Mouse (Mus musculus) small intestine, adult 2 months (tissue): ENCODE data around the gene Armc3.

Experiments used
- CTCF ChIP-seq: fragments of 200-500 bp; IDR thresholded peaks from 2 replicates; pipeline ENCODE4 v1.5.1; 2012; ENCODE audit warnings: low read depth, mild to moderate bottlenecking, control low read depth, inconsistent platforms, low read length, moderate library complexity, mixed read lengths; ENCODE audit not compliant: insufficient replicate concordance, insufficient read length; ENCODE audit errors: extremely low read depth
- POLR2A ChIP-seq: fragments of 200-500 bp; IDR thresholded peaks from 2 replicates; pipeline ENCODE4 v1.6.1; 2012; ENCODE audit warnings: low read depth, mild to moderate bottlenecking, control low read depth, inconsistent platforms, low read length, moderate library complexity

- TF ChIP-seq CTCF (no peak), POLR2A (no peak)
These were observed 36.1 kb downstream of the Armc3 start for GRCm38 (mm10) chr2:19235193-19235592.
